Mouse (Mus musculus): ENCODE data around the gene Foxo3. TPM values are rescaled to one million over a fixed set of nuclear protein-coding genes. Genes with fewer than 3 reads are reported as not detected.

Gene Foxo3
- polyA plus RNA-seq, 1 experiment from 2014 or later = 3.5 TPM

DNA sequence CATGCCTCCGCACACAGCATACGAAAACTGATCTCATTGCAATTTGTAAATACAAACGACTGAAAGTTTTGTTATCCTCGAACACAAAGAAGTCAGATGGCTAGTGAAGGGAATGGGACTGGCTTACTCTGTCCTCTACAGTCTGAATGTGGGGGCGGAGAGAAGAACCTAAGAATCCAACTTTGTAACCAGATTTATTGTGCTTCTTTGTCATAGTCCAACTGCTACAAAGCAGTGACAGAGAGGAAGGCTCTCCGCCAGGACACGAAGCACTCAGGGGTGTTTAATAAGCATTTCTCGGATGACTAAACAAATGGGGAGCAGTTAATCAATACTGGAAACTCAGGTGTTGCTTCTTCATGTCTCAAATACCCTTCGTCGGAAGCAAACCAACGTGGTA is 43.6 kb downstream of the Foxo3 start:
- Histone ChIP-seq H3K4me2 (replicated peaks) (no peak overlapping the region), H3K27me3 (no peaks in the 10 kb centered on the region), H3K9me3 (no peaks in the 10 kb centered on the region), H3K9ac (replicated peaks) (no peak overlapping the region), H3K4me3 (replicated peaks) (no peak overlapping the region), H3K4me1 (replicated peaks) (peaks cover 12% of the 10 kb centered on the region), H3K27ac (no peak overlapping the region), H3K36me3 (no peaks in the 10 kb centered on the region)
- ATAC-seq = no peak
- WGBS = 79% methylated on average over 11 of the region's 11 CpGs

DNA sequence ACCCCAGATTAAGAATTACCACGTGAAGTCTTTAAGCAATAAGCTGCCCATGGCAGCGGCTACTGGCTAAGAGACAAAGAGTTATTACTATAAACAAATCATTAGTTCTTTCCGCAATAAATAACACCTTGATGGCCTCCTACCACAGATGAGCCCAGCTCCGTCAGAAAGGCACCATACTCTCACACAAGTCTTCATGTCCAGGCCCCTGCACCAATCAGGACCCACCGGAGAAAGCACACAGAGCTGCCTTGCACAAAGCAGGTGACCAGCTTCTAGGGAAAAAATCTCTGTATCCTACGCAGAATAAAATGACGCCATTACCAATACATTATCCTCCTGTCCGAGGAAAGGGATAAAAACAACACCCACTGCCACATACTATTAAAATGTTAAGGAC is 44.7 kb downstream of the Foxo3 start:
- no peak overlapping the region for H3K4me2 ChIP-seq (replicated peaks)
- no peaks in the 10 kb centered on the region for H3K27me3 ChIP-seq
- H3K36me3 ChIP-seq = no peaks in the 10 kb centered on the region
- 83% methylated on average over 8 of the region's 8 CpGs for WGBS
- peaks cover 15% of the 10 kb centered on the region for H3K4me1 ChIP-seq (replicated peaks)
- no peak overlapping the region for H3K9ac ChIP-seq (replicated peaks)
- ATAC-seq = no peak
- H3K27ac ChIP-seq = no peak overlapping the region
- no peaks in the 10 kb centered on the region for H3K9me3 ChIP-seq
- no peak overlapping the region for H3K4me3 ChIP-seq (replicated peaks)

DNA sequence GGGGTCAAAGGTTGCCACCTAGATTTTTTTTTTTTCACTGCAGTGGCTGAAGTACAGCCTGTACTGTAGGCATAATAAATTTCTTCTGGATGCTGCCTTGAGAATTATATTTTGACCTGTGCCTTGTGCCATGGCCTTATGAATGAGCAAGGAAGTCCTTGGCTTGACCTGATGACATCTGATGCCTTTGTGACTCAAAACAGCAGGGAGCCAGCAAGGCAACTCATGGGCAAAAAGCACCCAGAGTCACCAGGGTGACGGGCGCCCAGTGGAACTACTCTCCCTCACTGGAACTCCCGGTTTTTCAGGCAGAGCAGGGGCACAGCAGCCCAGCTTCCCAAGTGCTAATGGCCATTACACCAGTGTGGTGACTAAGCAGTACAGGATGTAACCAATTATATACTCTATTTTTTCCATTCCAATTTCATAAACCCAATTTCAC is 45.4 kb downstream of the Foxo3 start:
- whole genome bisulfite sequencing = 78% methylated on average over 3 of the region's 3 CpGs
- H3K4me3 ChIP-seq (replicated peaks) = no peak overlapping the region
- no peaks in the 10 kb centered on the region for H3K27me3 ChIP-seq

DNA sequence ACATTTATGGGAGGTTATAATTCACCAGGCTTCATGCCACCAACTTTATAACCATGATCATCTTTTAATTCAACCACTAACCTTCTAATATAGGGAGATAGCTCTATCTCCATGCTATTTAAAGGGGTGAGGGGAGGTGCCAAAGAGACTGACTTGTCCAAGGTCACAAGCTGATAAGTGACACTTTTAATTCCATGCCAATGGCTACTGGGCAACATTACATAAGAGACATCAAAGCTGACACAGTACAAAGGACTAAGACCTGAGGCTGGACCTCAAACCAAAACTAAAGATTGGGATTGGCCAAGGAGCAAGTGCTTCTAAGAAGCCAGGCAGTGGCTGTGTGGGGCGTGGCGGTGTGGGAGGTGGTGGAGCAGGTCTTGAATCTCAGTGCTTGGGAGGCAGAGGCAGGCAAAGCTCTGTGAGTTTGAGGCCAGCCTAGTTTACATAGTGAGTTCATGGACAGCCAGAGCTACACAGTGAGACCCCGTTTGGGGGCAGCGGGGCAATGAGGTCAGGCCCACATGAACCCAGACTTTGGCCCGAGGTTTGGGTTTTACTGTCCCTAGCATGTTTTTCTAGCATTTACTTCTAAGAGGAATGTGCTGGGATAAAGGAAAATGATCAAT is 46.0 kb downstream of the Foxo3 start:
- WGBS = 92% methylated on average over 5 of the region's 5 CpGs
- no peaks in the 10 kb centered on the region for H3K9me3 ChIP-seq
- no peak overlapping the region for H3K27ac ChIP-seq
- peaks cover 15% of the 10 kb centered on the region for H3K4me1 ChIP-seq (replicated peaks)
- no peaks in the 10 kb centered on the region for H3K27me3 ChIP-seq
- H3K4me3 ChIP-seq (replicated peaks) = no peak overlapping the region
- H3K4me2 ChIP-seq (replicated peaks) = no peak overlapping the region
- H3K9ac ChIP-seq (replicated peaks) = no peak overlapping the region
- ATAC-seq = no peak
- H3K36me3 ChIP-seq = no peaks in the 10 kb centered on the region

More for the DNA sequence above, 45.4 kb downstream of the Foxo3 start:
- H3K27ac ChIP-seq = no peak overlapping the region
- no peaks in the 10 kb centered on the region for H3K36me3 ChIP-seq
- H3K4me1 ChIP-seq (replicated peaks) = peaks cover 15% of the 10 kb centered on the region
- no peaks in the 10 kb centered on the region for H3K9me3 ChIP-seq
- no peak overlapping the region for H3K9ac ChIP-seq (replicated peaks)
- no peak overlapping the region for H3K4me2 ChIP-seq (replicated peaks)
- no peak for ATAC-seq

DNA sequence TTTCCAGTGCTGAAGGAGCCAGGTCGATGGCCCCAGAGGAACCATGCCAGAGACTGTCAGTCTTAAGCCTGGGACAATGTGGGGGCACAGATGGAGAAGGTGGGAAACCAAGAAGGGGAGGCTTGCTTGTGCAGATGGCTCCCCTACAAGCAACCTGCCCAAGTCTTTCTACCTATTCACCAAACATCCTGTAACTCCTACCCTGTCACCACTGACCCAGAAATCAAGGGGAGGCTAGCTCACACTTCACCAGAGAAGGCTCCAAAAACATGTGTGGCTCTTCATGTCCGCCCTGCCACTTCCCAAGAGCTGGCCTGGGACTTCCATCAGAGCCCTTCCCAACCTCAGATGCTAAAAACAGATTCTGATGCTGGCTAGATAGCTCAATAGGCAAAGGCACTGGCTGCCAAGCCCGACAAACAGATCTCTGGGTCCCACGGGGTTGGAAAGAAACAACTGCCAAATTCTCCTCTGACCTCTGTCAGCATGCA is 48.8 kb downstream of the Foxo3 start:
- Histone ChIP-seq H3K4me3 (replicated peaks) (no peak overlapping the region), H3K9ac (replicated peaks) (no peak overlapping the region), H3K36me3 (no peaks in the 10 kb centered on the region), H3K4me1 (replicated peaks) (peaks cover 12% of the 10 kb centered on the region), H3K4me2 (replicated peaks) (no peak overlapping the region), H3K27ac (no peak overlapping the region), H3K27me3 (no peaks in the 10 kb centered on the region), H3K9me3 (no peaks in the 10 kb centered on the region)
- WGBS = 65% methylated on average over 4 of the region's 4 CpGs
- ATAC-seq = no peak

DNA sequence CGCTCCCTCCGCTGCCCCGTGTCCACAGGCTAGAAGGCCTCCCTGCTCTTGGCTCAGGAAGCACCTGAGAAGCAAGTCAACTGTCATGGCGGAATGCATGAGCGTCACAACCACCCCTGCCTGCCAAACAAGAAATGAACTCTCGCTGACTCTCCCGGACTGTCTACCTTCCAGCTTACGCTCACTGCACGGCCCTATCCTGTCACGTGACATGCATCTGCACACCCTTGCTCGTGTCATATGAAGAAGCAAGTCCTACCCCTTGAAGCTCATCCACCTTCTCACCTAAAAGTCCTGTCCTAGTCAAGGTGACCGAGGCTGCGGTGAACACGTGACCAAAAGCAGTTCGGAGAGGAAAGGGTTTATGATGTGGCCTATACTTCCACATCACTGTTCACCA is 50.4 kb downstream of the Foxo3 start:
- Histone ChIP-seq H3K36me3 (no peaks in the 10 kb centered on the region), H3K4me2 (replicated peaks) (no peak overlapping the region), H3K9ac (replicated peaks) (no peak overlapping the region), H3K4me1 (replicated peaks) (peaks cover 20% of the 10 kb centered on the region), H3K27ac (no peak overlapping the region), H3K4me3 (replicated peaks) (no peak overlapping the region), H3K9me3 (no peaks in the 10 kb centered on the region), H3K27me3 (no peaks in the 10 kb centered on the region)
- 95% methylated on average over 15 of the region's 15 CpGs for WGBS
- no peak for ATAC-seq

DNA sequence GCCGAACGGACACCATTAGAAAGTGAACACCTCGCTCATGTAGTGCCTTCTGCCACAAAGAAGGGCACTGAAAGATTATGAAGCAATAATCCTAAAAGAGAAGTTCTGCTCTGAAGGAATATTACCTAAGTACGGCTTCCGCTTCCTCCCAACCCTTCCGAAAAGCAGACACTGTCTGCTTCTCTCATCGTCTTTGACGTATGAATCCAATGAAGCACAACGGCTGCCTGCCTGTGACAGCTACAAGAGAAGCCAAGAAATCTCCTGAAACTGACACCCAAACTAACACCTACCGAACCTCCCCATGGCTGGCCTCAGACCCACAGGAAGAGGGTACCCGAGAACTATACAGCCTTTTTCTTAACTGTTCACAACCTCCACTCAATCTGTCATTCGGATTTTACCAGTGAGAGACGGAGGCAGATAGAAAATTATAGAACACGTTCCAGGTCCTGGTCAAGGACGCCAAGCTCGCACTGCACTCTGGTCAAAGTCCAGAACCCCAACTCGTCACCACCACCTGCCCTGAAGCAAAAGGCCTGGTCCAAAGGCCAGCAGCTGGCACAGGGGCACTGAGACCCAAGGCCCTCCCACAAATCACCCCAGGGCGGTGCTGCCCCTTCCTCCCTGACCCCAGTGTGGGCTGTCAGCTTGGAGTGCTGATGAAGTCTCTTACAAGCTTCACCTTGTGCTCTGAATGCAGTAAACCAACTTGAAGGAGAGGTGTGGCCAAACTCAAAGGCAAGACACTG is 51.2 kb downstream of the Foxo3 start:
- H3K9me3 ChIP-seq = no peaks in the 10 kb centered on the region
- no peaks in the 10 kb centered on the region for H3K27me3 ChIP-seq
- H3K4me3 ChIP-seq (replicated peaks) = no peak overlapping the region
- no peak overlapping the region for H3K9ac ChIP-seq (replicated peaks)
- 92% methylated on average over 18 of the region's 18 CpGs for WGBS
- H3K4me1 ChIP-seq (replicated peaks) = peaks cover 28% of the 10 kb centered on the region
- no peak overlapping the region for H3K4me2 ChIP-seq (replicated peaks)
- no peaks in the 10 kb centered on the region for H3K36me3 ChIP-seq
- H3K27ac ChIP-seq = no peak overlapping the region
- no peak for ATAC-seq

DNA sequence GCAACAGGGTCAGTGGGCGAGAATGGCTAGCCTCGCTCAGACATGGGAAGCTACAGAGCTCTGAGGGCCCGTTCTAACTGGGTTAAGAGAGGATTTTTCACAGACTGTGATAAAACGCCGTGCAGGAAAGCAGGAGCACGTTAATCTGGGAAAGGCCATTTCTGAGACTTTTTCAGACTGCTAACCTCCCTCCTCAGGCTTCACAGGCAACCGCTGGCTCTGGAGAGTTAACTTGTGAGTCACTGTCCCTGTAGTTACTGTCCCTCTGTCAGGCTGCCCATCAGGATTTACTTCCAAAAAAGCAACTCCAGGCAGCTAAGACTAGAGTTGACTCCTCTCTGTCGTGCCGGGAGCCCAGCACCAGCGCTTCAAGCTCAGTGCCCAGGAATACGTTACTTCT is 54.6 kb downstream of the Foxo3 start:
- Histone ChIP-seq H3K4me2 (replicated peaks) (no peak overlapping the region), H3K9me3 (no peaks in the 10 kb centered on the region), H3K4me3 (replicated peaks) (no peak overlapping the region), H3K36me3 (no peaks in the 10 kb centered on the region), H3K9ac (replicated peaks) (no peak overlapping the region), H3K4me1 (replicated peaks) (peaks cover 19% of the 10 kb centered on the region; the same call in 1 of the 2 replicates), H3K27me3 (no peaks in the 10 kb centered on the region), H3K27ac (no peak overlapping the region)
- WGBS = 72% methylated on average over 11 of the region's 11 CpGs
- no peak for ATAC-seq

DNA sequence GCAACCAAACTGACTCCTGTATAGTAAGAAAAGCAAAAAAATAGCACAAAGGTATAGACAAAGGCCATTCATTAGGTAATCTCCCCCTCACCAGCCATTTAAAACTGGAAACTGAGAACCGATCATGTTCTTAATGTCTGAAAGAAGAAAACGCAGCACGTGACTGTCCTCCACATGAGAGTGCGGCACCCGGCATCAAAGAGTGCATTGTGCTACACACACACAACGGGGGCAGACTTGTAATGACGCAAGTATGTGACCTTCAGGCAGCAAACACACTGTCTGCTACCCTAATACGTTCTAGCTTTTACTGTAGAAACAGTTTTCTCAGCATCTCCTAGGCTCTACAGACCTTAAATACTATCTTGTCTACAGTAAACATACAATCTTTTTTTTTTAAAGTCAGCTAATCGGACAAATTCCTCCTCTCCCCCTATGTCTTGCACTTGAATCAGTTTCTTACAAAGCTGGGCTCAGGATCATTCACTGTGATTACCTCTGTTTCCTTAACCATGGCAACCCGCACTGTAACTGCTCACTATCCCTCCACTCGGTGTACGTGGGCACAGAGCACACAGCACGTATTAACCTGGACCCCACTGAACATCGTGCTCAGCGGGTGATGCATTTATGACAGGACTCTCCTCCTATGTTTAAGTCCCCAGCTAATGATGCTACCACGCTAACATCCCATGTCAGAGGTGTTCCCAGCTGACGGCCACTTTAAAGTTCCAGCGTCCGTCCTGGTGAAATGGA is 55.2 kb downstream of the Foxo3 start:
- H3K4me3 ChIP-seq (replicated peaks) = no peak overlapping the region
- no peak overlapping the region; the same call in 1 of the 2 replicates for H3K4me2 ChIP-seq (replicated peaks)
- WGBS = 71% methylated on average over 19 of the region's 19 CpGs
- no peaks in the 10 kb centered on the region for H3K36me3 ChIP-seq
- H3K27me3 ChIP-seq = no peaks in the 10 kb centered on the region
- no peak overlapping the region for H3K9ac ChIP-seq (replicated peaks)
- H3K4me1 ChIP-seq (replicated peaks) = peaks cover 19% of the 10 kb centered on the region; the same call in 1 of the 2 replicates
- H3K27ac ChIP-seq = no peak overlapping the region
- no peaks in the 10 kb centered on the region for H3K9me3 ChIP-seq
- 0 out of 2 replicates have a peak, but pooled peaks have one; percentile 49 for ATAC-seq

DNA sequence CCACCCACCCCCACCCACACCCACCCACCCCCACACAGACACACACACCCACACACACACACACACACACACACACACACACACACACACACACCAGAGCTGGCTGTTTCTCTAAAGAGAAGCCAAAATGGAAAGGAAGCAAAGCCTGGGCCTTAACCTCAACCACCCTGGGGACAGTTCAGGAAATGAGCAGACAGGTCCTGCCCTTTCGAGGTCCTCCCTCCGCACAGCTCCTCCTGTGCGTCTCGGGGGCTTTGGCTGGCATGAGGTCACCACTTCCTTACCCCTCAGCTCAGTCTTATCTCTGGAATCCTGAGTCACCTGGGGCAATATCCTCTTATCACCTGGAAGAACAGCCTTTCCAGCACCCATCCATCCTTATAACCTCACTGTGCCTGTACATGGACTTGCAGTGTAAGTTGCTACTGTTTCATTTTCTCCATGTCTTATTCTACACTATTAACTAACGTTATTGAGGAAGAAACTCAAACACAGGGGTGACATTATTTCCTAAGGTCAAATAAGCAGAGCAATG is 56.1 kb downstream of the Foxo3 start:
- Histone ChIP-seq H3K4me2 (replicated peaks) (no peak overlapping the region), H3K27ac (no peak overlapping the region), H3K4me3 (replicated peaks) (no peak overlapping the region), H3K36me3 (no peaks in the 10 kb centered on the region), H3K27me3 (no peaks in the 10 kb centered on the region), H3K4me1 (replicated peaks) (peaks cover 19% of the 10 kb centered on the region; the same call in 1 of the 2 replicates), H3K9me3 (no peaks in the 10 kb centered on the region), H3K9ac (replicated peaks) (no peak overlapping the region)
- ATAC-seq = no peak
- WGBS = 88% methylated on average over 5 of the region's 5 CpGs

DNA sequence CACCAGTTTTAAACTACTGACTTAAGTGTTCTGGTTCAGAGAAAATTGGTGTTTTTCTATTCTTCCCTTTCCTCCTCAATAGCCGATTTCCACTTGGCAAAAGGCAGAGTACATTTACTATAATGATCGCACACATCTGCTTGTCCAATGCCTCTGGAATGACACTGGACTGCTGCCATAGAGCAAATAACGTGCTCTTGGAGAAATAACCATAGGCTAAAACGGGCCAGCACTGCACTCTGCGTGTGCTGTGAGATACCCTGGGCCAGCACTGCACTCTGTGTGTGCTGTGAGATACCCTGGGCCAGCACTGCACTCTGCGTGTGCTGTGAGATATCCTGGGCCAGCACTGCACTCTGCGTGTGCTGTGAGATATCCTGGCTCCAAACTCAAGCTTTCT is 65.1 kb downstream of the Foxo3 start:
- Histone ChIP-seq H3K27ac (no peak overlapping the region), H3K4me3 (replicated peaks) (no peak overlapping the region), H3K4me1 (replicated peaks) (peaks cover 14% of the 10 kb centered on the region), H3K4me2 (replicated peaks) (no peak overlapping the region), H3K9me3 (no peaks in the 10 kb centered on the region), H3K9ac (replicated peaks) (no peak overlapping the region), H3K36me3 (no peaks in the 10 kb centered on the region), H3K27me3 (no peaks in the 10 kb centered on the region)
- no peak for ATAC-seq
- 95% methylated on average over 7 of the region's 7 CpGs for WGBS

DNA sequence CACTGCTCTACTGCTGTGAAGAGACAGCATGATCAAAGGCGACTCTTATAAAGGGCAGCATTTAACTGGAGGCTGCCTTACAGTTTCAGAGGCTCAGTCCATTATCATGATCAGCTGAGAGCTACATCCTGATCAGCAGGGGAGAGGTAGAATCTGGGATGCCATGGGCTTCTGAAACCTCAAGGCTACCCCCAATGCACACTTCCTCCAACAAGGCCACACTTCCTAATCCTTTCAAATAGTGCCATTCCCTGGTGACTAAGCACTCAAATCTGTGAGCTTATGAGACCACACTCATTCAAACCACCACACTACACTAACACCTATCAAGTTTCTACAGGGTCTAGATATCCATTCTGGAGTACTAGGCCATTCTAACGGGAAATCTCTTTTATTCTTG is 65.9 kb downstream of the Foxo3 start:
- no peak for ATAC-seq
- WGBS = 78% methylated on average over 2 of the region's 2 CpGs
- Histone ChIP-seq H3K27me3 (no peaks in the 10 kb centered on the region), H3K4me1 (replicated peaks) (peaks cover 14% of the 10 kb centered on the region), H3K36me3 (no peaks in the 10 kb centered on the region), H3K9ac (replicated peaks) (no peak overlapping the region), H3K4me2 (replicated peaks) (no peak overlapping the region), H3K27ac (no peak overlapping the region), H3K4me3 (replicated peaks) (no peak overlapping the region), H3K9me3 (no peaks in the 10 kb centered on the region)
